Comparison of ENCODE assay signal across 8 mouse cellular contexts in the genomic region with DNA sequence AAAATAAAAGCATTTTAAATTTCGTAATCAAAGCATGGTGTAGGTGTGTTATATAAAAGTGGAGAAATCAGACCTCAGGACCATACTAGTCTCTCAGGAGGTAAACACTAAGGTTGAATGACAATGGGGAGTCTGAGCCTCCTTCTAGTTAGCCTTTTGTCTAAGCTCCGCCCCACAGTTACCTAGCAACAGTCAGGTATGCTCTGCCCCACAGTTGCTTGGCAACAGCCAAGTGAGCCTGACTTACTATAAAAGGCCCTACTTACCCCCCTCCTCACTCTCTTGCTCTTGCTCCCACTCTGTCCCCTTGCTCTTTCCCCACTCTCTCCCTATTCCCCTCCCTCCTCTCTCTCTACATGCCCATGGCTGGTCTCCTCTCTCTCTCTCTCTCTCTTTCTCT. TPM values are rescaled to one million over a fixed set of nuclear protein-coding genes. Genes with fewer than 3 reads are reported as not detected.
DNase-seq lines count a peak whose midpoint lies in the region; ATAC-seq lines count a peak whose summit lies in the region.
"Had no signal": no experiment of that assay in that cellular context is flagged by ENCODE, and none has a peak within 500 bp of the region (broad histone marks: within the 10 kb centered on the region; RNA-seq: fewer than 3 reads in every experiment).

No protein-coding gene starts in this region.

- H3K27ac ChIP-seq in hindbrain, embryonic 10.5 days: peak overlapping the region; percentile 40; the same call in 1 of the 2 replicates
- no peak overlapping the region for H3K27ac ChIP-seq in midbrain, embryonic 13.5 days

- H3K9ac ChIP-seq in midbrain, embryonic 13.5 days (replicated peaks): no peak overlapping the region

- H3K27me3 ChIP-seq in hindbrain, embryonic 10.5 days (ENCODE audit: insufficient read depth, poor library complexity, severe bottlenecking): no peaks in the 10 kb centered on the region
- no peaks in the 10 kb centered on the region for H3K27me3 ChIP-seq in midbrain, embryonic 13.5 days

- no peak overlapping the region for H3K4me2 ChIP-seq in midbrain, embryonic 13.5 days (replicated peaks)

- WGBS in hindbrain, embryonic 10.5 days: 7% methylated on average over 2 of the region's 2 CpGs
- WGBS in midbrain, embryonic 13.5 days: 13% methylated on average over 2 of the region's 2 CpGs

- H3K4me1 ChIP-seq in hindbrain, embryonic 10.5 days (replicated peaks): peaks cover 9% of the 10 kb centered on the region
- H3K4me1 ChIP-seq in midbrain, embryonic 13.5 days (replicated peaks): peaks cover 8% of the 10 kb centered on the region

- DNase-seq in ES-CJ7 (ENCODE audit: low read depth, low spot score): peak; percentile 72
- peak; percentile 60 for DNase-seq in brain, adult 2 months (ENCODE audit: low read depth, low spot score)
- peak; percentile 77 for DNase-seq in hindbrain, embryonic 10.5 days (ENCODE audit: low spot score)
- DNase-seq in gastrocnemius, postnatal 4 days (ENCODE audit: low spot score in 2 of 2): no peak
- no peak for DNase-seq in adrenal gland, adult 2 months
- no peak for DNase-seq in thymus, postnatal 25 days

- peaks cover 45% of the 10 kb centered on the region for H3K36me3 ChIP-seq in hindbrain, embryonic 10.5 days
- peaks cover 37% of the 10 kb centered on the region for H3K36me3 ChIP-seq in midbrain, embryonic 13.5 days

- H3K9me3 ChIP-seq in hindbrain, embryonic 10.5 days: peaks cover 46% of the 10 kb centered on the region
- peaks cover 25% of the 10 kb centered on the region for H3K9me3 ChIP-seq in midbrain, embryonic 13.5 days

- ATAC-seq in midbrain, embryonic 13.5 days: peak; percentile 99
- ATAC-seq: intestine, embryonic 16.5 days had no signal

- H3K4me3 ChIP-seq in hindbrain, embryonic 10.5 days: no peak overlapping the region
- H3K4me3 ChIP-seq in midbrain, embryonic 13.5 days (replicated peaks): no peak overlapping the region

RNA-seq across cellular contexts. Expression of a gene that starts 44.6 kb away (rescaled TPM):
- 5.2 and 9.3 TPM in 2 replicates for polyA plus RNA-seq in hindbrain, embryonic 10.5 days (2016; fragmentation: Nextera tagmentation; extraction: Ambion mirVana)
- 9.1 and 9.4 TPM in 2 replicates for polyA plus RNA-seq in midbrain, embryonic 13.5 days (2015; fragmentation: Nextera tagmentation; extraction: Ambion mirVana)
- total RNA-seq in gastrocnemius, postnatal 4 days (2021): 10 to 100 TPM; 13.2 to 14.6 TPM
- 10 to 100 TPM; 16.2 to 19.9 TPM for total RNA-seq in adrenal gland, adult 2 months (2021)
- polyA plus RNA-seq in adrenal gland, adult 2 months (2012; rRNA removed): 0.42 and 0.83 TPM in 2 replicates

Comparison
In these comparisons a context has a peak if more than half of its experiments do, and no peak if none do; other contexts are left out.
1. DNase-seq: peak in ES-CJ7 (single experiment), brain, adult 2 months (single experiment) and hindbrain, embryonic 10.5 days (single experiment); none in gastrocnemius, postnatal 4 days (0 of 2), adrenal gland, adult 2 months (single experiment) and thymus, postnatal 25 days (single experiment).